ENCODE assay signal across 7 mouse cellular contexts in the genomic region with DNA sequence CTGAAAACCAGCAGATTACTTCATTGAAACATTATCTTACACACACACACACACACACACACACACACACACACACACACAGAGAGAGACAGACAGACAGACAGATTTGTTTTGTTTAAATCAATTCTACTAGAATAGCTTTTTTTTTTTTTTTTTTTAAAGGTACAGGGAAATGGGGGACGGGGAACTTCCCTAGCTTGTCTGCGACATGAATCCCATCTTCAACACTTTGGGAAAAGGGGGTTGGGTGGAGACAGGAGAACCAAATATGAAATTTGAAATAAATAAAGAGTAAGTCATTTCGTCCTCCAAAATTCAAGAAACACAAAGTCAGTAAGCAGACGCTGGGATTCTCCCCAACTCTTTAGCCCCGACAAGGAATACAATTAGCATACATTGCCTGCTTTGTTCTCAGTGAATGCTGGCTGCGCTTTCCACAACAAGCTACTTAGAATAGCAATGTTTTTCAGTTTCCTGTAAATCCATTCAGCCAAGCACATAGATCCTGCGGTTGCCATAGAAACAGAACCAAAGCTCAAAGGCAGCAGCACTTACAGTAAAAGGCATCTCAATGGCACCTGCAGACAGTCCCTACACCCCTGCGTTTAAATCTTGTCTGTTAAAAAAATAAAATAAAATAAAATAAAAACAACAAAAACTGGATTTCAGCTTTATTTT.
DNase-seq lines count a peak whose midpoint lies in the region; ATAC-seq and TF ChIP-seq lines count a peak whose summit lies in the region.

No protein-coding gene starts in this region.

- H3K9ac ChIP-seq in forebrain, postnatal 0 days: peak overlapping the region; percentile 22
- H3K9ac ChIP-seq in midbrain, embryonic 15.5 days: peak overlapping the region; percentile 30; the same call in 1 of the 2 replicates
- no peak overlapping the region for H3K9ac ChIP-seq in liver, postnatal 0 days (replicated peaks)

- DNase-seq in CD4-positive helper T cell, adult 2 months (ENCODE audit: low read depth, low spot score): peak; percentile 65
- DNase-seq in ES-CJ7 (ENCODE audit: low read depth, low spot score): peak; percentile 95
- DNase-seq in forebrain, postnatal 0 days: peak; percentile 84
- DNase-seq in liver, postnatal 0 days: no peak
- no peak for DNase-seq in adrenal gland, adult (ENCODE audit: inconsistent age in 2 of 2, low spot score in 1 of 2)
- DNase-seq in kidney, postnatal 14 days: no peak

- peak overlapping the region; percentile 23 for H3K4me3 ChIP-seq in forebrain, postnatal 0 days (ENCODE audit: low read depth, low read length)
- peak overlapping the region; percentile 19 for H3K4me3 ChIP-seq in midbrain, embryonic 15.5 days
- no peak overlapping the region for H3K4me3 ChIP-seq in liver, postnatal 0 days (ENCODE audit: low read depth, low read length)

- under 1% methylated on average over 8 of the region's 8 CpGs for WGBS in forebrain, postnatal 0 days
- WGBS in midbrain, embryonic 15.5 days: 5% methylated on average over 8 of the region's 8 CpGs
- 35% methylated on average over 8 of the region's 8 CpGs for WGBS in liver, postnatal 0 days (ENCODE audit: insufficient replicate concordance)

- H3K9me3 ChIP-seq in forebrain, postnatal 0 days (ENCODE audit: low read length): no peaks in the 10 kb centered on the region
- no peaks in the 10 kb centered on the region for H3K9me3 ChIP-seq in midbrain, embryonic 15.5 days
- H3K9me3 ChIP-seq in liver, postnatal 0 days (ENCODE audit: low read length): 0 out of 2 replicates have a peak, but pooled peaks cover 3% of the 10 kb centered on the region

- no peak for TF ChIP-seq EP300 in liver, postnatal 0 days (IDR thresholded peaks at IDR 0.05; ENCODE audit: low read depth)

- H3K4me2 ChIP-seq in forebrain, postnatal 0 days (ENCODE audit: low read depth): peak overlapping the region; percentile 47
- peak overlapping the region; percentile 48 for H3K4me2 ChIP-seq in midbrain, embryonic 15.5 days
- no peak overlapping the region for H3K4me2 ChIP-seq in liver, postnatal 0 days (ENCODE audit: low read depth, low read length)

- H3K27me3 ChIP-seq in forebrain, postnatal 0 days (ENCODE audit: insufficient read depth, low read length): no peaks in the 10 kb centered on the region
- H3K27me3 ChIP-seq in midbrain, embryonic 15.5 days (replicated peaks): no peaks in the 10 kb centered on the region
- no peaks in the 10 kb centered on the region for H3K27me3 ChIP-seq in liver, postnatal 0 days (ENCODE audit: insufficient read depth, low read length)

- TF ChIP-seq CTCF in forebrain, postnatal 0 days (IDR thresholded peaks at IDR 0.05; ENCODE audit: low read depth): no peak
- TF ChIP-seq CTCF in liver, postnatal 0 days (IDR thresholded peaks at IDR 0.05; ENCODE audit: low read depth): no peak

- peak; percentile 94 for ATAC-seq in forebrain, postnatal 0 days
- ATAC-seq in midbrain, embryonic 15.5 days (replicated peaks): peak; percentile 94
- ATAC-seq in liver, postnatal 0 days: no peak

- H3K27ac ChIP-seq in forebrain, postnatal 0 days (ENCODE audit: low read depth, low read length): peak overlapping the region; percentile 90
- peak overlapping the region; percentile 83 for H3K27ac ChIP-seq in midbrain, embryonic 15.5 days
- no peak overlapping the region for H3K27ac ChIP-seq in liver, postnatal 0 days (ENCODE audit: low read depth)

- H3K4me1 ChIP-seq in forebrain, postnatal 0 days (ENCODE audit: insufficient read depth): peaks cover 26% of the 10 kb centered on the region
- peaks cover 46% of the 10 kb centered on the region for H3K4me1 ChIP-seq in midbrain, embryonic 15.5 days
- H3K4me1 ChIP-seq in liver, postnatal 0 days (ENCODE audit: insufficient read depth): no peaks in the 10 kb centered on the region

- no peaks in the 10 kb centered on the region for H3K36me3 ChIP-seq in forebrain, postnatal 0 days (ENCODE audit: insufficient read depth)
- H3K36me3 ChIP-seq in midbrain, embryonic 15.5 days (replicated peaks): no peaks in the 10 kb centered on the region
- no peaks in the 10 kb centered on the region for H3K36me3 ChIP-seq in liver, postnatal 0 days (replicated peaks; ENCODE audit: insufficient read depth, low read length)

Comparison
In these comparisons a context has a peak if more than half of its experiments do, and no peak if none do; other contexts are left out.
1. DNase-seq: peak in CD4-positive helper T cell, adult 2 months (single experiment), ES-CJ7 (single experiment) and forebrain, postnatal 0 days (single experiment); none in liver, postnatal 0 days (single experiment), adrenal gland, adult (0 of 2) and kidney, postnatal 14 days (single experiment).